Mouse (Mus musculus): ENCODE data around the gene Emid1.

Emid1 gene

GRCm38 (mm10) chr11:5151680-5152337 is at the start of gene Emid1:
Gene Emid1 (minus strand): TSS chr11:5152257.
- DNase-seq (ENCODE audit: low read depth, low spot score): no peak

- no peak for DNase-seq (ENCODE audit: low read depth, low spot score)
Observed at GRCm38 (mm10) chr11:5199879-5200278, 47.8 kb upstream of the Emid1 start.

GRCm38 (mm10) chr11:5197068-5197467 is 45.0 kb upstream of the Emid1 start:
- no peak for DNase-seq (ENCODE audit: low read depth, low spot score)

- no peak for DNase-seq (ENCODE audit: low read depth, low spot score)
Observed at GRCm38 (mm10) chr11:5196583-5196982, 44.5 kb upstream of the Emid1 start.

- no peak for DNase-seq (ENCODE audit: low read depth, low spot score)
Observed at GRCm38 (mm10) chr11:5193576-5193881, 41.5 kb upstream of the Emid1 start.

- no peak for DNase-seq (ENCODE audit: low read depth, low spot score)
Observed at GRCm38 (mm10) chr11:5192840-5193575, 41.0 kb upstream of the Emid1 start.

- DNase-seq (ENCODE audit: low read depth, low spot score): no peak
Observed at GRCm38 (mm10) chr11:5192084-5192516, 40.0 kb upstream of the Emid1 start.

GRCm38 (mm10) chr11:5189239-5189933 is 37.3 kb upstream of the Emid1 start:
- no peak for DNase-seq (ENCODE audit: low read depth, low spot score)

GRCm38 (mm10) chr11:5188170-5188569 is 36.1 kb upstream of the Emid1 start:
- no peak for DNase-seq (ENCODE audit: low read depth, low spot score)

- DNase-seq (ENCODE audit: low read depth, low spot score): no peak
Observed at GRCm38 (mm10) chr11:5184832-5185231, 32.8 kb upstream of the Emid1 start.

- DNase-seq (ENCODE audit: low read depth, low spot score): no peak
Observed at GRCm38 (mm10) chr11:5184250-5184649, 32.2 kb upstream of the Emid1 start.

- DNase-seq (ENCODE audit: low read depth, low spot score): no peak
Observed at GRCm38 (mm10) chr11:5182870-5183269, 30.8 kb upstream of the Emid1 start.

GRCm38 (mm10) chr11:5181850-5182404 is 29.9 kb upstream of the Emid1 start:
- DNase-seq (ENCODE audit: low read depth, low spot score): peak; percentile 44

GRCm38 (mm10) chr11:5179391-5179790 is 27.3 kb upstream of the Emid1 start:
- no peak for DNase-seq (ENCODE audit: low read depth, low spot score)

GRCm38 (mm10) chr11:5177171-5177570 is 25.1 kb upstream of the Emid1 start:
- DNase-seq (ENCODE audit: low read depth, low spot score): no peak

- DNase-seq (ENCODE audit: low read depth, low spot score): no peak
Observed at GRCm38 (mm10) chr11:5176685-5177084, 24.6 kb upstream of the Emid1 start.

GRCm38 (mm10) chr11:5175866-5176265 is 23.8 kb upstream of the Emid1 start:
- DNase-seq (ENCODE audit: low read depth, low spot score): no peak

- DNase-seq (ENCODE audit: low read depth, low spot score): no peak
Observed at GRCm38 (mm10) chr11:5175141-5175540, 23.1 kb upstream of the Emid1 start.

GRCm38 (mm10) chr11:5172861-5173260 is 20.8 kb upstream of the Emid1 start:
- no peak for DNase-seq (ENCODE audit: low read depth, low spot score)

GRCm38 (mm10) chr11:5167311-5167710 is 15.3 kb upstream of the Emid1 start:
- DNase-seq (ENCODE audit: low read depth, low spot score): no peak

GRCm38 (mm10) chr11:5165471-5165916 is 13.4 kb upstream of the Emid1 start:
- DNase-seq (ENCODE audit: low read depth, low spot score): no peak

GRCm38 (mm10) chr11:5164310-5164709 is 12.3 kb upstream of the Emid1 start:
- DNase-seq (ENCODE audit: low read depth, low spot score): no peak

Data from retina, adult 2 months (tissue).